Mouse (Mus musculus) limb, embryonic 10.5 days (tissue): ENCODE data around the gene Dlec1. TPM values are rescaled to one million over a fixed set of nuclear protein-coding genes. Genes with fewer than 3 reads are reported as not detected.

Experiments used
- DNase-seq: peaks from one replicate; pipeline ENCODE4 v3.0.0-alpha.2; 2017; ENCODE audit warnings: low spot score
- H3K27ac ChIP-seq: fragments of 300-500 bp; sonication (generic); 2 replicates; pipeline ENCODE4 v1.5.1; 2016; ENCODE audit warnings: mild to moderate bottlenecking
- H3K27me3 ChIP-seq: fragments of 300-500 bp; sonication (generic); 2 replicates; pipeline ENCODE4 v1.6.1; 2016; ENCODE audit warnings: low read depth, mild to moderate bottlenecking; ENCODE audit not compliant: poor library complexity, severe bottlenecking
- H3K36me3 ChIP-seq: fragments of 300-500 bp; sonication (generic); 2 replicates; pipeline ENCODE4 v1.6.1; 2016; ENCODE audit warnings: mild to moderate bottlenecking, moderate library complexity
- H3K4me1 ChIP-seq: fragments of 300-500 bp; sonication (generic); 2 replicates; pipeline ENCODE4 v1.6.1; 2016
- H3K4me3 ChIP-seq: fragments of 300-500 bp; sonication (generic); 2 replicates; pipeline ENCODE4 v1.5.1; 2016; ENCODE audit warnings: mild to moderate bottlenecking, moderate library complexity
- H3K9me3 ChIP-seq: fragments of 300-500 bp; sonication (generic); replicated peaks from 2 replicates; pipeline ENCODE4 v1.6.1; 2016; ENCODE audit warnings: mild to moderate bottlenecking
- WGBS: fragments of 180-500 bp; shearing (Covaris S2); methylation state at CpG from one replicate; pipeline ENCODE4 v1.1.7; 2016; 5-methylcytosine and 5-hydroxymethylcytosine counted together
- polyA plus RNA-seq: library from polyadenylated mRNA; unstranded; fragments of >200 nt; fragmentation: Nextera tagmentation; extraction: Ambion mirVana; gene quantifications from 2 replicates; pipeline ENCODE4 v1.2.1, GENCODE M21; 2016

Dlec1 gene
- polyA plus RNA-seq, 1 experiment from 2014 or later = 1.0 TPM

GRCm38 (mm10) chr9:119075685-119076084 is 26.6 kb upstream of the Dlec1 start:
- Histone ChIP-seq H3K4me3 (no peak overlapping the region), H3K9me3 (no peaks in the 10 kb centered on the region), H3K27ac (0 out of 2 replicates have a peak overlapping the region, but pooled peaks have one; percentile 8), H3K36me3 (peaks cover 49% of the 10 kb centered on the region), H3K27me3 (no peaks in the 10 kb centered on the region), H3K4me1 (peaks cover 18% of the 10 kb centered on the region)
- WGBS = 78% methylated on average over 16 of the region's 16 CpGs
- no peak for DNase-seq

- Histone ChIP-seq H3K4me1 (peaks cover 30% of the 10 kb centered on the region), H3K36me3 (peaks cover 18% of the 10 kb centered on the region)
- 80% methylated on average over 5 of the region's 5 CpGs for WGBS
These were observed 22.1 kb upstream of the Dlec1 start for GRCm38 (mm10) chr9:119080040-119080675.

GRCm38 (mm10) chr9:119082039-119082438 is 20.2 kb upstream of the Dlec1 start:
- Histone ChIP-seq H3K4me1 (peaks cover 37% of the 10 kb centered on the region), H3K27ac (peak overlapping the region; percentile 81), H3K9me3 (no peaks in the 10 kb centered on the region), H3K4me3 (no peak overlapping the region), H3K36me3 (peaks cover 10% of the 10 kb centered on the region; the same call in 1 of the 2 replicates), H3K27me3 (no peaks in the 10 kb centered on the region)
- DNase-seq = peak; percentile 55
- WGBS = 19% methylated on average over 8 of the region's 8 CpGs

More at GRCm38 (mm10) chr9:119080040-119080675, 22.1 kb upstream of the Dlec1 start:
- H3K27ac ChIP-seq = no peak overlapping the region
- no peak overlapping the region for H3K4me3 ChIP-seq
- DNase-seq = no peak
- H3K9me3 ChIP-seq = no peaks in the 10 kb centered on the region
- H3K27me3 ChIP-seq = no peaks in the 10 kb centered on the region

- 67% methylated on average over 7 of the region's 7 CpGs for WGBS
- no peaks in the 10 kb centered on the region for H3K27me3 ChIP-seq
- peaks cover 10% of the 10 kb centered on the region; the same call in 1 of the 2 replicates for H3K36me3 ChIP-seq
- no peak overlapping the region for H3K4me3 ChIP-seq
- H3K9me3 ChIP-seq = no peaks in the 10 kb centered on the region
- no peak for DNase-seq
- H3K4me1 ChIP-seq = peaks cover 43% of the 10 kb centered on the region
- peak overlapping the region; percentile 81 for H3K27ac ChIP-seq
These were observed 19.4 kb upstream of the Dlec1 start for GRCm38 (mm10) chr9:119082656-119083430.

GRCm38 (mm10) chr9:119083966-119084365 is 18.3 kb upstream of the Dlec1 start:
- no peak overlapping the region for H3K27ac ChIP-seq
- no peaks in the 10 kb centered on the region for H3K9me3 ChIP-seq
- H3K4me1 ChIP-seq = peaks cover 55% of the 10 kb centered on the region
- 78% methylated on average over 10 of the region's 10 CpGs for WGBS
- H3K27me3 ChIP-seq = no peaks in the 10 kb centered on the region
- H3K4me3 ChIP-seq = no peak overlapping the region
- peaks cover 10% of the 10 kb centered on the region; the same call in 1 of the 2 replicates for H3K36me3 ChIP-seq
- DNase-seq = no peak

GRCm38 (mm10) chr9:119086451-119086850 is 15.8 kb upstream of the Dlec1 start:
- no peak for DNase-seq
- Histone ChIP-seq H3K4me3 (no peak overlapping the region), H3K9me3 (no peaks in the 10 kb centered on the region), H3K4me1 (peaks cover 59% of the 10 kb centered on the region), H3K27me3 (peaks cover 20% of the 10 kb centered on the region), H3K36me3 (no peaks in the 10 kb centered on the region), H3K27ac (peak overlapping the region; percentile 9; the same call in 1 of the 2 replicates)
- 38% methylated on average over 1 of the region's 1 CpGs for WGBS

GRCm38 (mm10) chr9:119087309-119087708 is 15.0 kb upstream of the Dlec1 start:
- DNase-seq = no peak
- 0 out of 2 replicates have a peak overlapping the region, but pooled peaks have one; percentile 52 for H3K4me3 ChIP-seq
- H3K4me1 ChIP-seq = peaks cover 59% of the 10 kb centered on the region
- no peak overlapping the region for H3K27ac ChIP-seq
- no peaks in the 10 kb centered on the region for H3K36me3 ChIP-seq
- 89% methylated on average over 5 of the region's 5 CpGs for WGBS
- H3K27me3 ChIP-seq = peaks cover 29% of the 10 kb centered on the region
- H3K9me3 ChIP-seq = no peaks in the 10 kb centered on the region

GRCm38 (mm10) chr9:119088148-119088801 is 14.0 kb upstream of the Dlec1 start:
- peak; percentile 87 for DNase-seq
- no peaks in the 10 kb centered on the region for H3K36me3 ChIP-seq
- peaks cover 38% of the 10 kb centered on the region for H3K27me3 ChIP-seq
- H3K9me3 ChIP-seq = no peaks in the 10 kb centered on the region
- H3K4me1 ChIP-seq = peaks cover 60% of the 10 kb centered on the region
- peak overlapping the region; percentile 82 for H3K27ac ChIP-seq
- under 1% methylated on average over 24 of the region's 24 CpGs for WGBS
- peak overlapping the region; percentile 52 for H3K4me3 ChIP-seq

- Histone ChIP-seq H3K4me3 (no peak overlapping the region), H3K4me1 (peaks cover 72% of the 10 kb centered on the region), H3K36me3 (no peaks in the 10 kb centered on the region), H3K27ac (peak overlapping the region; percentile 37; the same call in 1 of the 2 replicates), H3K9me3 (no peaks in the 10 kb centered on the region), H3K27me3 (peaks cover 50% of the 10 kb centered on the region)
- no peak for DNase-seq
- WGBS = 79% methylated on average over 7 of the region's 7 CpGs
These were observed 12.8 kb upstream of the Dlec1 start for GRCm38 (mm10) chr9:119089437-119089836.

- peaks cover 60% of the 10 kb centered on the region for H3K27me3 ChIP-seq
- H3K27ac ChIP-seq = no peak overlapping the region
- H3K9me3 ChIP-seq = no peaks in the 10 kb centered on the region
- H3K4me3 ChIP-seq = no peak overlapping the region
- 92% methylated on average over 5 of the region's 5 CpGs for WGBS
- H3K36me3 ChIP-seq = no peaks in the 10 kb centered on the region
- DNase-seq = no peak
- H3K4me1 ChIP-seq = peaks cover 75% of the 10 kb centered on the region
These were observed 11.8 kb upstream of the Dlec1 start for GRCm38 (mm10) chr9:119090462-119090861.

- peaks cover 81% of the 10 kb centered on the region for H3K4me1 ChIP-seq
- no peaks in the 10 kb centered on the region for H3K9me3 ChIP-seq
- 72% methylated on average over 12 of the region's 12 CpGs for WGBS
- no peak overlapping the region for H3K27ac ChIP-seq
- peaks cover 66% of the 10 kb centered on the region for H3K27me3 ChIP-seq
- H3K4me3 ChIP-seq = 0 out of 2 replicates have a peak overlapping the region, but pooled peaks have one; percentile 4
- DNase-seq = no peak
- H3K36me3 ChIP-seq = no peaks in the 10 kb centered on the region
These were observed 10.5 kb upstream of the Dlec1 start for GRCm38 (mm10) chr9:119091581-119092310.
